Mouse (Mus musculus): ENCODE results near the gene Fbxw2. TPM values are rescaled to one million over a fixed set of nuclear protein-coding genes. Genes with fewer than 3 reads are reported as not detected.
"Not testable (repeated sequence)": the region's sequence is repeated elsewhere in the genome, so short reads cannot be mapped to it uniquely, and the experiment has no call there.

Fbxw2 gene
- polyA plus RNA-seq, 1 experiment = 14.9 TPM

- Histone ChIP-seq H3K27ac (ENCODE audit: control insufficient read depth, insufficient read depth, low read depth, low read length) (no peak overlapping the region), H3K4me3 (ENCODE audit: control insufficient read depth, low read depth, low read length) (no peak overlapping the region), H3K4me1 (ENCODE audit: control insufficient read depth, insufficient read depth, low read length) (peaks cover 4% of the 10 kb centered on the region; the same call in 1 of the 2 replicates), H3K36me3 (ENCODE audit: control insufficient read depth, insufficient read depth, low read length) (peaks cover 2% of the 10 kb centered on the region; the same call in 1 of the 2 replicates), H3K27me3 (ENCODE audit: control insufficient read depth, insufficient read depth, low read length) (no peaks in the 10 kb centered on the region)
- TF ChIP-seq POLR2A (IDR thresholded peaks at IDR 0.05; ENCODE audit: control insufficient read depth, low read depth, low read length) = no peak
- no peak for TF ChIP-seq CTCF (IDR thresholded peaks at IDR 0.05; ENCODE audit: control insufficient read depth, insufficient read depth, insufficient replicate concordance, low read depth, low read length)
These were observed 21.6 kb upstream of the Fbxw2 start for GRCm38 (mm10) chr2:34847702-34848101.

DNA sequence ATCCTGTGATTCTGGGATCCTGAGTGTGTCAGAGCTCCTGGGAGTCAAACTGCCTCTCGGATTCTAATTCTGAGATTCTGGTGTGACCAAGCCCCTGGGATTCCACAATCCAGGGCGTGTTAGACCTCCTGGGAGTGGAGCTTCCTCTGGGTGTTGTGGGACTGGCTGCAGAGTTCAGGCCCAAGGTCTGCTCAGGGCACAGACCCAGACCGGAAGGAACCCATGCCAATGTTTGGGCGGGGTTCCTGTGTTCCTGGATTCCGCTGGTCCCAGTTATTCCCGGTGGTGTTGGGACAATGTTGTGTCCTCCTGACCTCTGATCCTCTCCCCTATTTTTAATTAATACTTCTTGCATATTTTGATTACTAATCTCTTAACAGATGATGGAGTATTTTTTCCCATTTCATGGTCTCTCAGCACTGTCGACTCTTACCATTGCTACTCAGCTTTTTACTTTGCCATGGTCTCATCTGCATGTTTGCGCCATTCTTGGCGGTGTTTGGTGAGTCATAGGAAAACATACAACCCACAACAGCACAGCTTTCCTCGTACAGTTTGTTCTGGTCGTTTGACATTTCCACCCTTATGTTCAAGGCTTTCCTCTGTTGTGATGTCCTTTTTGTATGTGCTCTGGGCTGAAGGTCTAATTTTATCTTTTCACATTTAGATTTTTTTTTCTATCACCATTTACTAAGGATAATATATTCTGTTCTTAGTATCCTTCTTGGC, 17.3 kb upstream of the Fbxw2 start:
- TF ChIP-seq POLR2A (IDR thresholded peaks at IDR 0.05; ENCODE audit: control insufficient read depth, low read depth, low read length) (no peak), CTCF (IDR thresholded peaks at IDR 0.05; ENCODE audit: control insufficient read depth, insufficient read depth, insufficient replicate concordance, low read depth, low read length) (no peak)
- no peaks in the 10 kb centered on the region for H3K27me3 ChIP-seq (ENCODE audit: control insufficient read depth, insufficient read depth, low read length)
- peaks cover 4% of the 10 kb centered on the region; the same call in 1 of the 2 replicates for H3K4me1 ChIP-seq (ENCODE audit: control insufficient read depth, insufficient read depth, low read length)
- H3K4me3 ChIP-seq (ENCODE audit: control insufficient read depth, low read depth, low read length) = no peak overlapping the region
- no peak overlapping the region for H3K27ac ChIP-seq (ENCODE audit: control insufficient read depth, insufficient read depth, low read depth, low read length)
- no peaks in the 10 kb centered on the region for H3K36me3 ChIP-seq (ENCODE audit: control insufficient read depth, insufficient read depth, low read length)

DNA sequence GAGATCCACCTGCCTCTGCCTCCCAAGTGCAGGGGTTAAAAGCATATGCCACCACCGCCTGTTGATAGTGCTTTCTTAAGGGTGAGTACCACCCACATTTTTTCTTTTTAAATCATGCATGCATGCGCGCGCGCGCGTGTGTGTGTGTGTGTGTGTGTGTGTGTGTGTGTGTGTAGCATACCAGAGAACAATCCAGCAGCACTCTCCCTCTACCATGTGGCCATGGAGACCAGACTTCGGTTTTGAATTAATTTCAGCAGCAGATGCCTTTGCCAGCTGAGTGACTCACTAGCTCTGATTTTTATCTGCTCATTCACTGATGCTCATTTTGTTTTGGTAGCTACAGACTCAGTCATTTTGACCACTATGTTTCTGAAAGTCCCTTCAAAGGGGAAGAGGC, 15.6 kb upstream of the Fbxw2 start:
- TF ChIP-seq CTCF (IDR thresholded peaks at IDR 0.05; ENCODE audit: control insufficient read depth, insufficient read depth, insufficient replicate concordance, low read depth, low read length) (no peak), POLR2A (IDR thresholded peaks at IDR 0.05; ENCODE audit: control insufficient read depth, low read depth, low read length) (no peak)
- H3K27me3 ChIP-seq (ENCODE audit: control insufficient read depth, insufficient read depth, low read length) = no peaks in the 10 kb centered on the region
- H3K4me1 ChIP-seq (ENCODE audit: control insufficient read depth, insufficient read depth, low read length) = peaks cover 4% of the 10 kb centered on the region; the same call in 1 of the 2 replicates
- no peak overlapping the region for H3K4me3 ChIP-seq (ENCODE audit: control insufficient read depth, low read depth, low read length)
- no peak overlapping the region for H3K27ac ChIP-seq (ENCODE audit: control insufficient read depth, insufficient read depth, low read depth, low read length)
- no peaks in the 10 kb centered on the region for H3K36me3 ChIP-seq (ENCODE audit: control insufficient read depth, insufficient read depth, low read length)

DNA sequence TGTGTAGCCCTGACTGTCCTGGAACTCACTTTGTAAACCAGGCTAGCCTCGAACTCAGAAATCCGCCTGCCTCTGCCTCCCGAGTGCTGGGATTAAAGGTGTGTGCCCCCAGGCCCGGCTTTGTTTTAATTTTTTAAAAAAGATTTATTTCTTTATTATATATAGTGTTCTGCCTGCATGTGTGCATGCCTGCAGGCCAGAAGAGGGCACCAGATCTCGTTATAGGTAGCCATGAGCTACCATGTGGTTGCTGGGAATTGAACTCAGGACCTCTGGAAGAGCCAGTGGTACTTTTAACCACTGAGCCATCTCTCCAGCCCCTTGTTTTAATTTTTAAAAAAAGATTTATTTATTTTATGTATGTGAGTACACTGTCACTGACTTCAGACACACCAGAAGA, 14.0 kb upstream of the Fbxw2 start:
- not testable (repeated sequence) for H3K4me3 ChIP-seq (ENCODE audit: control insufficient read depth, low read depth, low read length)

DNA sequence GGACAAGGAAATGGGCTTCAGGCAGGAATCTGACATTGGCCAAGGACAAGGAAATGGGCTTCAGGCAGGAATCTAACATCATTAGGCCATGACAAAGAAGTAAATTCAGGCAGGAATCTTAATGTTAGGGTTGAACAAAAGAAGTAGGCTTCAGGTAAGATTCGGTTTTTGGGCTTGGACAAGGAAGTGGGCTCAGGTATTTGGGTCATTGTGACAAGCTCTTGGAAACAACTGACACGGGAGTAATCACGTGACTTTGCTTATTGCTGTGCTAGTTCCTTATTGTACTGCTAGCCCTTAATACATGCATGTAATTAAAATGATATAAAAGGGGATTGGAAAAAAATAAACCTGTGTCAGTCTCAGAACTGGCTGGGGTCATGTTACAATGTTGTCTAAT, 9.6 kb upstream of the Fbxw2 start:
- Histone ChIP-seq H3K4me1 (ENCODE audit: control insufficient read depth, insufficient read depth, low read length) (no peaks in the 10 kb centered on the region), H3K27me3 (ENCODE audit: control insufficient read depth, insufficient read depth, low read length) (no peaks in the 10 kb centered on the region), H3K36me3 (ENCODE audit: control insufficient read depth, insufficient read depth, low read length) (no peaks in the 10 kb centered on the region), H3K4me3 (ENCODE audit: control insufficient read depth, low read depth, low read length) (no peak overlapping the region), H3K27ac (ENCODE audit: control insufficient read depth, insufficient read depth, low read depth, low read length) (no peak overlapping the region)
- no peak for TF ChIP-seq POLR2A (IDR thresholded peaks at IDR 0.05; ENCODE audit: control insufficient read depth, low read depth, low read length)
- no peak for TF ChIP-seq CTCF (IDR thresholded peaks at IDR 0.05; ENCODE audit: control insufficient read depth, insufficient read depth, insufficient replicate concordance, low read depth, low read length)

More for the DNA sequence above, 14.0 kb upstream of the Fbxw2 start:
- not testable (repeated sequence) for H3K36me3 ChIP-seq (ENCODE audit: control insufficient read depth, insufficient read depth, low read length); H3K27me3 ChIP-seq (ENCODE audit: control insufficient read depth, insufficient read depth, low read length); H3K4me1 ChIP-seq (ENCODE audit: control insufficient read depth, insufficient read depth, low read length); H3K27ac ChIP-seq (ENCODE audit: control insufficient read depth, insufficient read depth, low read depth, low read length)

DNA sequence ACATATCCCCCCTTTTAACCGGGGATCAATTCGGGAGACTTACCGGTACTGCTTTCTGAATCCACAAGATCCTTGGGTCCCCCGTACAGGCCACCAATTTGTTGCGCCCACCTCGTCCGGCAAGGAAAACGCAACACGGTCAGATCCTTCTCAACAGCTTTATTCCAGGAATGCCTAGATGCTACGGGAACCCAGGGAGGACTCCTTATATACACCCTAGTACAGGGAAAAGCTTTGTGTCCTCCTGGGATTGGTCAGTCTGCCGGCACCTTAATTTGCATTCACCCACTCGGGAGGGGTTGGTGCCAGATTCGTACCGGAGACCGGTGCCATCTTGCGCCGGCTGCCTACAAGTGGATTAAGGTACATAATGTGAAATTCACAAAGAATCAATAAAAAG, 7.5 kb upstream of the Fbxw2 start:
- Histone ChIP-seq H3K27me3 (ENCODE audit: control insufficient read depth, insufficient read depth, low read length) (no peaks in the 10 kb centered on the region), H3K4me1 (ENCODE audit: control insufficient read depth, insufficient read depth, low read length) (no peaks in the 10 kb centered on the region), H3K4me3 (ENCODE audit: control insufficient read depth, low read depth, low read length) (no peak overlapping the region), H3K36me3 (ENCODE audit: control insufficient read depth, insufficient read depth, low read length) (no peaks in the 10 kb centered on the region), H3K27ac (ENCODE audit: control insufficient read depth, insufficient read depth, low read depth, low read length) (no peak overlapping the region)
- no peak for TF ChIP-seq POLR2A (IDR thresholded peaks at IDR 0.05; ENCODE audit: control insufficient read depth, low read depth, low read length)
- no peak for TF ChIP-seq CTCF (IDR thresholded peaks at IDR 0.05; ENCODE audit: control insufficient read depth, insufficient read depth, insufficient replicate concordance, low read depth, low read length)

GRCm38 (mm10) chr2:34832766-34833457, 6.8 kb upstream of the Fbxw2 start, which contains the start of gene Gm34653:
Gm34653 (plus strand) TSS chr2:34833007.
- not testable (repeated sequence) for H3K27me3 ChIP-seq (ENCODE audit: control insufficient read depth, insufficient read depth, low read length); H3K27ac ChIP-seq (ENCODE audit: control insufficient read depth, insufficient read depth, low read depth, low read length)

GRCm38 (mm10) chr2:34830066-34830465, 4.0 kb upstream of the Fbxw2 start:
- not testable (repeated sequence) for H3K36me3 ChIP-seq (ENCODE audit: control insufficient read depth, insufficient read depth, low read length); H3K4me1 ChIP-seq (ENCODE audit: control insufficient read depth, insufficient read depth, low read length); H3K4me3 ChIP-seq (ENCODE audit: control insufficient read depth, low read depth, low read length); H3K27ac ChIP-seq (ENCODE audit: control insufficient read depth, insufficient read depth, low read depth, low read length); H3K27me3 ChIP-seq (ENCODE audit: control insufficient read depth, insufficient read depth, low read length)

More at GRCm38 (mm10) chr2:34832766-34833457, 6.8 kb upstream of the Fbxw2 start, which contains the start of gene Gm34653:
- not testable (repeated sequence) for H3K36me3 ChIP-seq (ENCODE audit: control insufficient read depth, insufficient read depth, low read length); H3K4me1 ChIP-seq (ENCODE audit: control insufficient read depth, insufficient read depth, low read length); H3K4me3 ChIP-seq (ENCODE audit: control insufficient read depth, low read depth, low read length)
